Mouse (Mus musculus) lung, adult 18-20 months (tissue): ENCODE results near the gene Arhgap33.
"Not testable (repeated sequence)": the region's sequence is repeated elsewhere in the genome, so short reads cannot be mapped to it uniquely, and the experiment has no call there.

Experiments used
- DNase-seq, 2 experiments: peaks; one replicate each; pipeline ENCODE4 v3.0.0; 2022; ENCODE audit warnings: mixed read lengths in 2 of 2

The Arhgap33 gene

DNA sequence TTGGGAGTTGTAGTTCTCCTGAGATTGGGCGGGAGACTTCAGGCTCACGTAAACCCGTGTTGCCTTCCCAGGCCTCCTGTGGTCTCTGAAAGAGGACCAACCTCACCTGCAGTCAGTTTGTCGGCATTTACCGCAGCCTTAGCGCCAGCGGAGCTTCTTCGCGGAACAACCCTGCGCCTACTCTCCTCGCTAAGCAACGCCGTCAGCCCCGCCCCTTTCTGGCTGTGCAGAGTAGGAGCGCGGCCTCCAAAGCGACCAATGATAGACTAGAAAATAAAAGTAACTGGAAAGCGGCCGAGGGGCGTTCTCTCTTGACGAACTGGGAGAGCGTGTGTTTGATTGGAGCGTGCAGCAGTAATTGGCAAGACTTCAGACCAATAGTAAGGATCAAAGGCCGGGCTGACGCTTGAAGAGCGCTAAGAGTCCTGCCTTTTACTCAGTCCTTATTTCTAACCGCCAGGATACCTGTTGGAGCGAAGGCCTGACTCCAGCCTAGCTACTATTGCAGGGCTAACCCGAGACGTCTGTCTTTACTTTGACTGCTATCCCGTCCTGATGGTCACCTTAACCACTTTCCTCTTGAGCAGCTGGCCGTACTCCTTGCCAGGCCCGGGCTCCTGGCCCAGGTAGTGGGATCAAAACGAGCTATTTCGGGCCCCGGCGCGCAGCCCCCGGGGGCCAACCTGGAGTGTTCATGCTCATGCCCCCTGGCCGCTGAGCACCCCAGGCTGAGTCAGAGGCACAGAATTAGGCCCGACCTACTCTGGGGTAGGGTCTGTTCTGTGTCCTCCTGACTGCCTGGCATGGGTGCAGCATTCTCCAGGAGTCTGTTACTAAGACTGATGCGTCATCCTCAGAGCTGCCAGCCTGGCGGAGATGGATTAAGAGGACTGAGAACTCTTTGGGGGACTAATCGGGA is 17.5 kb upstream of the Arhgap33 start, which contains the start of the genes Hspb6 and Proser3:
Gene Hspb6, plus strand, starts transcription at position 77 of the 919 bp plus-strand sequence.
Gene Proser3, minus strand, starts transcription at position 198 of the 919 bp plus-strand sequence.
- peak; percentile 97 to 99 for DNase-seq

DNA sequence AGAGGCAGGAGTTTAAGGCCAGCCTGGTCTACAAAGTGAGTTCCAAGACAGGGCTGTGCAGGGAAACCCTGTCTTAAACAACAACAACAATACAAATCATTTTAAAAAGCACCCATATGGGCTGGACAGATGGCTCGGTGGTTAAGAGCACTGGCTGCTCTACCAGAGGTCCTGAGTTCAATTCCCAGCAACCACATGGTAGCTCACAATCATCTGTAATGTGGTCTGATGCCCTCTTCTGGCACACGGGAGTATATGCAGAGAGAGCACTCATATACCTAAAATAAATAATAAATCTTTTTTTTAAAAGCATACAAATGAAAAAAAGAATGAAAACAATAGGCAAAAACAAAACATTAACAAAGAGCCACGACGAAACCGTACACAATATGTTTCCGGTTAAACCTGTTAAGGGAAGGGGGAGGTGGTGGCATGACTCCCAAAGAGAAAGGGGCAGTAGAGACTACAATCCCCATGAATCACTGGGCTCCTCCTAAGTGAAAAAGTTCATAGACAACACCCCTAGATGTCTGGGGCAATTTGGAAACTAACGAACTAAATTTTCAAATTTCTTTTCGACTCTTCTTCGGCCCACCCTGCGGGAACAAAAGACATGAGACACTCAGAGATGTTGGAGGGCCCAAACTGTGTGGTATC is 16.7 kb upstream of the Arhgap33 start:
- peak in 1 of 2 experiments; percentile 74 for DNase-seq

- no peak for DNase-seq
These were observed 15.7 kb upstream of the Arhgap33 start for GRCm38 (mm10) chr7:30550603-30551002.

DNA sequence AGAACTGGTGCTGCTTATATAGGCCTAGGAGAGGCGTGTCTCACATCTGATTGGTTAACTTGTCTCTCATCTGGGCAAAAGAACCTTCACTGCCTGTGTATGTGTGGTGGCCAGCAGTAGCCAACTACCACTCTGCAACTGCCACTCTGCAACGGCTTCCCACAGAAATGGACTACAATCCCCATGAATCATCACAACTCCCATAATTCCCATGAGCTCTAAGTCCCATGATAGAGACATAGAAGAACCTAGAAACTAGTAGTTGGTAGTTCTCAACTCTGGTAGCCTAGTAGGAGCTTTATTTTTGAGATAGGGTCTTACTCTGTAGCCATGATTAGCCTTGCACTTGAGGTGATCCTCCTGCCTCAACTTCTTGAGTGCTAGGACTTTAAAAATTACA is 15.0 kb upstream of the Arhgap33 start:
- DNase-seq = no peak

DNA sequence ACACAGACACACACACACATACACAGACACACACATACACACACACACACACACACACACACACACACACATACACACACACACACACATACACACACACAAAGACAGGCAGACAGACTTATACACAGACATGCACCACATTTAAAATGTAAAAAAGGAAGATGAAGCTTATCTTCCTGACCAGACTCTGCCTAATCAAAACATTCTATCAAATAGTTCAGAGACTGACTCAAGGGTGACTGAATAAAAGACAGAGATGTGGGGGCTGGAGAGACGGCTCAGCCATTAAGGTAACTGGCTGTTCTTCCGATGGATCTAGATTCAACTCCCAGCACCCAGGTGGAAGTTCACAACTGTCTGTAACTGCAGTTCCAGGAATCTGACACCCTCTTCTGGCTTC is 9.5 kb upstream of the Arhgap33 start:
- no peak for DNase-seq

DNA sequence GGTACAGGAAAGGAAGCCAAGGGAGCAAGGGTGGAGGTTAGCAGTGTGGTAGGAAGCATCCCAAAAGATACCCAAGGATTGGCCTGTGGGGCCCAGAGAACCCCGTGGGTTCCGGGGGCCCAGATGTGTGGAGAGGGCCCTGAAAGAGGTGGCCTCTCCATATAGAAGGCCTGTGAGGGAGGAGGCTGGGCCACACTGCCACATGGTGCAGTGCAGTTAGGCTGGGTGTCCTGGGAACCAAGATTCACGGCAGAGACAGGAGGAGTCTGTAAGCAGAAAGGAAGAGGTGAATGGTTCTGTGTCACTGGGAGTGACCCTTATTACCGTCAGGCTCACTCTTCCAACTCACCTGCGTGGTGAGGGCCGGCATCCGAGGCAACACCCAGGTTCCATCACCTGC is 5.7 kb upstream of the Arhgap33 start:
- no peak for DNase-seq

- no peak for DNase-seq
These were observed 773 bp downstream of the Arhgap33 start for GRCm38 (mm10) chr7:30533941-30534632.

GRCm38 (mm10) chr7:30532931-30533330 is 1.9 kb downstream of the Arhgap33 start:
- DNase-seq = no peak

DNA sequence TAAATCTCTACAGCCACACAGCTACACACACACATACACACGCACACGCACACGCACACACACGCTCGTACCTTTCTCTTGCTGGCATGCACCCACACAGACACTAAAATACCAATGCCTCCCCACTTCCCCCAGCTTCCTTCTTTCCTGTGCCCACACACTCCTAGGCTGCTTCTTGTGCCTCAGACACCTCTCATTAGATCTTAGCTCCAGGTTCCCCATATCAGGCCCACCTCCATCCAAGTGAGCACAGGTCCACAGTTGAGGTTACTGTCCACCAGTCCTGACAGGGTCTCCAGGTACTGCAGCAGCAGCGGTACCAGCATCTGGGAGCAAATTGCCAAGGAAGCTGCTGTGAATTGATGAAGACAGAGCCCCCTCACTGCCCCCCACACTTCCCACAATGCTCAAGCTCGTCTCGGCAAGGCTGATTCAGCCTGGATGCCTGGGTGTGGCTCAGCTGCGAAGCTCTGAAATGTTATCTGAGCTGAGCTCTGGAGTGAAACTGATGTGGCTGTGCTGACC is 3.5 kb downstream of the Arhgap33 start:
- DNase-seq = no peak

GRCm38 (mm10) chr7:30526981-30527380 is 7.9 kb downstream of the Arhgap33 start:
- no peak for DNase-seq

DNA sequence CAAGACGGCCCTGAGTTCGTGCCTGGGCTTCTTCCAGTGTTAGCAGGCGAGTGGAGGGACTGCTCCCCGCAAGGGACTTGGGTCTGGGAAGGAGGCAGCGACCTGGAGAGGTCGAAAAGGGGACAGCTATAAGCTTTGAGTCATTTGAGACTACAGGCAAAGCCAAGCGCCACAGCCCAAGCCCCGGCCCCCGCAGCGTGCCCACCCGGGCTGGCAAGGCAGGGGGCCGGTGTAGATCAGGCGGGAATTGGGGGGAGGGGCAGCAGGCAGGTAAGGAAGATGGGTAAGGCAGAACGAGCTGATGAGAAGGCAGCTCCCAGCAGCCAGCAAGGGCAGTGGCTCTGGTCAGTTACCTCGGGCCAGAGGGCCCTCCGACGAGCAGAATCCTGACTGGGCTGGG is 8.5 kb downstream of the Arhgap33 start:
- no peak for DNase-seq

DNA sequence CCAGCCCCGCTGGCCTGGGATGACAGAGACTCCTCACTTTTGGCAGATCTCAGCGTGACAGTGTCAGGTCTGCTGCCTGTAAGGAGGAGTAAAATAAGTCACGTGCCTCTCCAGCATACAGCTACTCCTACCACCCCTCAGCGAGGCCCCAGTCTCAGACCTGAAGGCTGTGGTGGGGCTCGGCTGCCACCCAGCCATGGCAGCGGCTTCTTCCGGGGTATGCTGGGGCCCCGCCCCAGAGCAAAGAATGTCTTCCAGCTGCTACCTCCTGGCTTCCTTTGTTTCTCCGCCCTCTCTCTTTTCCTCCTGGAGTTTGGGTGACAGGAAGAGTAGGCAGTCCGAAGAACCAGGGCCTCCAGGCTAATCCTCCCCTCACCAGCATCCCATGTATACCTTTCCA is 8.9 kb downstream of the Arhgap33 start:
- DNase-seq = peak; percentile 22 to 49

- no peak for DNase-seq
These were observed 10.4 kb downstream of the Arhgap33 start for GRCm38 (mm10) chr7:30524487-30524886.

GRCm38 (mm10) chr7:30522871-30523270 is 12.0 kb downstream of the Arhgap33 start:
- no peak for DNase-seq

GRCm38 (mm10) chr7:30520856-30521255 is 14.0 kb downstream of the Arhgap33 start:
- DNase-seq = no peak

DNA sequence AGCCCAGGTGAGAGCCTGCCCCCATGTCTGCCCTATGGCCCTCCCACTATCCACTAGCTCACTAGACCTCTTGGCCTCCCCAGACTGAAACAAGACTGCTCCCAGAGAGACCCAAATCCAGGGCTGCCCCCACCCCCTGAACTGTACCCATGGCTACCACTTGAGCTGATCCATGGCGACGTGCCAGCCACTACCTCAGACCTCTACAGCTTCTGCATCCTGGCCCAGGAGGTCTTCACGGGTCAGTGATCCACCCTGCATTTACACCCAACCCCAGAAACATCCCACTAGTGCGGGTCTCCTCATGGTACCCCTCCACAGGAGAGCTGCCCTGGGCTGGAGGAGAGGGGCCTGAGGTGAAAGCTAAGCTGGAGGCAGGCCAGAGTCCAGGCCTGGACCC is 14.5 kb downstream of the Arhgap33 start:
- no peak for DNase-seq

GRCm38 (mm10) chr7:30518325-30518724 is 16.5 kb downstream of the Arhgap33 start:
- DNase-seq = no peak

DNA sequence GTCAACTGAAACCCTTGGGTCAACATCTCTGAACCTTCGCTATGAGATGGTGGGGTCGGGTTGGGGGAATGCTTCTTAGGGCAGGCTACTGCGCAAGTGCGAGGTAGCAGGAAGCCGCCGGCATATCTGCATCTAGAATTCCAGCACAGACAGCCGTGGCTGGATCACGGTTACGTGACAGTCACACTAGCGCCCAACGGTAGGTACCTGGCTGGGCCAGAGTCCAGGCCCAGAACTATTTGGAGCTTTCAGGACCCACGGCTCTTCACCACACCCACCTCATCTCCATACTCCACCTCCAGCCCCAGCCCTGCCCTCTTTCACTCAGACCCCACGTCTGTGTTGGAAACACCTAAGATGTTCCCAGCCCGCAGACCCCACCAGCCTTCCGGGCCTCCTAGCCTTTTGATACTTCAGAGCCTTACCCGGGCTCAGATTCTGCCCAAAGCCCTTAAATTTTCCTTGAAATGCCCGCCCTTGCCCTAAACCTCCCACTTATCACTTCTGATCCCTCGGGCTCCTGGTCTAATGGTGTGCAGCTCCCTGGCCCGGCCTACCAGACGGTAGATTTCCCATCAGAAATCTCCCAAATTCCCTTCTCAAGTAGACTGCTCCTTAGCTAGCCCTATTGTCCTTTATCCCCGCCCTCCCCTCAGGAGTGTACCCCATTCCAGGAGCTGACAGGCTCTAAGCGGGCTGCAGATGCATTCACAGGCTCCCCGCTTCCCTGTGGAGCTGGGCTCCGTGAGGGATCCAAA is 19.7 kb downstream of the Arhgap33 start:
- no peak for DNase-seq

- no peak for DNase-seq
These were observed 26.8 kb downstream of the Arhgap33 start for GRCm38 (mm10) chr7:30508061-30508460.

DNA sequence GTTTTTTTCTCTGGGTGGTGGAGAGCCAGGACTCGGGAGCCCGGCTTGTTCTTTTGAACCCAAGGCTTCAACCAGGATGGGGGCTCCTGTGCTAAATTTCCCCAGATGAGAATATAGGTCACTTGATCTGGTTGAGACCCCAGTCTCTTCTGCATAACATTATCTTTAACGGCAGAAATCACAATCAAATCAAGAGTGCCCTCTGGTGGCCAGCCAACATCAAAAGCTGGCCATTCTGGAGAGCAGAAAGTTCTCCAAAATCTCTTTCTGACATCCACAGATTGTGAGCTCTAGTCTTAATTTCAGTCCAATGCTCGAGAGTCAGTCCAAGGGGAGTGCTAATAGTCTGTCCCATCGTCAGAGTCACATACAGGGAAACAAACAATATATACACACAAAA is 33.7 kb downstream of the Arhgap33 start:
- DNase-seq = not testable (repeated sequence)

- DNase-seq = not testable (repeated sequence)
These were observed 39.3 kb downstream of the Arhgap33 start for GRCm38 (mm10) chr7:30495506-30496042.

- no peak for DNase-seq
These were observed 41.4 kb downstream of the Arhgap33 start, which contains the start of gene Prodh2 for GRCm38 (mm10) chr7:30493401-30493931. Prodh2 (plus strand) TSS chr7:30493622.
